Mouse (Mus musculus) bone marrow macrophage, adult 2 months (primary cell): Measurements from ENCODE around the gene Zbtb25. TPM values are rescaled to one million over a fixed set of nuclear protein-coding genes. Genes with fewer than 3 reads are reported as not detected.

Experiments
- H3K27ac ChIP-seq: 2 replicates; pipeline ENCODE4 v1.5.1; 2012; ENCODE audit warnings: low read depth, low read length; ENCODE audit not compliant: insufficient read depth
- H3K4me1 ChIP-seq: 2 replicates; pipeline ENCODE4 v1.6.1; 2012; ENCODE audit warnings: low read length; ENCODE audit not compliant: control insufficient read depth, insufficient read depth
- H3K4me3 ChIP-seq: 2 replicates; pipeline ENCODE4 v1.5.1; 2012; ENCODE audit warnings: mild to moderate bottlenecking, low read length, moderate library complexity; ENCODE audit not compliant: insufficient read depth
- CTCF ChIP-seq: IDR thresholded peaks from 2 replicates; pipeline ENCODE4 v1.5.1; 2012; ENCODE audit warnings: low read depth, mild to moderate bottlenecking, low read length, moderate library complexity
- POLR2A ChIP-seq: IDR thresholded peaks from 2 replicates; pipeline ENCODE4 v1.6.1; 2012; ENCODE audit warnings: mild to moderate bottlenecking, low read depth, low read length, borderline replicate concordance
- polyA plus RNA-seq: library from polyadenylated mRNA; stranded (reverse); fragments of >200 nt; gene quantifications from 2 replicates; pipeline ENCODE4 v1.2.4, GENCODE M21; 2012; ENCODE audit not compliant: missing spikeins, insufficient read depth, insufficient read length

Zbtb25 gene
- polyA plus RNA-seq, 1 experiment, result 8.6 TPM

- Histone ChIP-seq H3K4me3 (peak overlapping the region; percentile 83), H3K27ac (peak overlapping the region; percentile 93), H3K4me1 (peaks cover 29% of the 10 kb centered on the region)
- TF ChIP-seq POLR2A, result no peak
- TF ChIP-seq CTCF, result no peak; the same call in 1 of the 2 replicates
Observed at GRCm38 (mm10) chr12:76368790-76369205, 604 bp downstream of the Zbtb25 start.

DNA sequence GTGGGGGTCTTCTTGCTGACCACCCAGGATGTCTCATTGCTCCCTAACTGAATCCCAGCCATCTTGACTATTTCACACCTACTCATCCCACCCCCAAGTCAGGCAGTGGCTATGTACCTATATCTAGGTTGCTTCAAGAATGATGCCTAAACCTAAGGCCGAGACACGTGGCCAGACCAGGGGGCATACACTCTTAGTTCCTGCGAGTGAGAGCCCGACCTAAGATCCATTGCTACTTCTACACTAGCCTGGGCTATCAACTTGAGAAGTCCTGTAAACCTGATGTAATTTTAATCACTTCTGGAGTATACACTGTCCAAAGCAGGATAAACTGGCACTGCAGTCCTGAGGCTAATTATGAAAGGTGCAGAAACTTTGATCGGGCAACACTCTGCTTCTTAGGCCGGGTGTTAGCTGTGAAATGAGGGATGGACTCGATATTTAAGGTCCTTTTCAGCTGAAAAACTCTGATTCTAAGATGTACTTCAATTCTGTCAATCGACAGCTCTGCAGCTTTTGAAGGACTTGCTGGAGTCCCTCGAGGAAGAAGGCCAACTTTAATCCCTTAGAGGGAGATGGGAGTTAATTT lies 1.1 kb downstream of the Zbtb25 start:
- H3K4me1 ChIP-seq, result peaks cover 29% of the 10 kb centered on the region
- TF ChIP-seq POLR2A (no peak), CTCF (no peak)
- peak overlapping the region; percentile 93 for H3K27ac ChIP-seq
- H3K4me3 ChIP-seq, result peak overlapping the region; percentile 83

DNA sequence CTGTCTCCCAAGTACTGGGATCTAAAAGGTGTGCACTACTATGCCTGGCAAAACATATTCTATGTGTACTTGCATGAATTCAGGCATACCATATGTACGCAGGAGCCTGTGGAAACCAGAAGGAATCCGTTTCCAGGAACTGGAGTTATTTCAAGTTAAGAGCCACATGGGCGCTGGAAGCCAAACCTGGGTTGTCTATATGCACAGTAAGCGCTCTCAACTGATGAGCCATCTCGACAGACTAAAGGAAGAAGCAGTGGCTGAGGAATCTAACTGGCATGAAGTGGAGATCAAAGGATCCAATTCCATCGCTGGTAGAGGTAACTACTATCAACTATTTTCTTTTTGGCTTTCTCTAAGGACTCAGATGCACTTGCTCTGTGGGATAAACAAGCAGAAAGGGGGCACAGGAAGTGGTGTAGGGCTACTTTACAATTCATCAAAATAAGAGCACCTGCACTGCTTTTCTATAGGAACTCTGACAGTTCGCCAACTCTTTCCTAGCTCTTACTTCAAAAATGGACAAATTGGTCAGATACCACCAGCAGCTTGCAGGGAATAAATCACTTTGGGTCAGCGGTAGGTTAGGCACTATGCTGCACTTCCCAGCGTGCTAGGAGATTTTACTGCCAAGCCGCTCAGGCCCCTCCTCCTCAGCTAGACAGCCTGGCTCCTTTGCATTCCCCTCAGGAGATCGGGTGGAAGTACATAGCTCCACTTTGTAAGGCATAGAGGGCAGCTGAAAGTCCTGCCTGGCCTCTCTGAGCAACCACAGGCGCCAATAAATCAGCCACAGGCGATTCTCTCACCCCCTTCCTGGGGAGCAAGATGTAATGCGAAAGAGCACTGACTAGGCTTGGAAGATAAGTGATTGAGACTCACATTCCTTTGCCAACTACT lies 2.1 kb downstream of the Zbtb25 start:
- H3K4me3 ChIP-seq, result peak overlapping the region; percentile 22
- TF ChIP-seq CTCF, result no peak
- no peak for TF ChIP-seq POLR2A
- H3K27ac ChIP-seq, result no peak overlapping the region
- H3K4me1 ChIP-seq, result peaks cover 25% of the 10 kb centered on the region

DNA sequence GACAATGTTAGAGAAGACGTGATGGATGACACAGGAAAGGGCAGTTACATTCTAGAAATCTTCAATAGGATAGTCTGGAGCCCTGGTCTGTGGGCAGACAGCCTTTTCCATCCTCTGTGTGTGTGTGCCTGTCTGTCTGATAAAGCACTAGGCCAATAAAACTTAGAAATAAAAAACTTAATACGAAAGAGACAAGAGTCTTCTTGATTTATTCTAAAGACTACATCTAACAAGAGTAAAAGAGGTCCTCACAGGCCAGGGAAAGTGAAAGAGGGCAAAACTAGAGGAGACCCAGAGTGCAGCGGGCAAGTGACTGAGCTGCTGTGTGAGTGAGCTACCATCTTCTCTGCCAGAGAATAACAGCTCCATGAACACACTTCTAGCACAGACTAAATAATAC lies 3.1 kb downstream of the Zbtb25 start:
- no peak overlapping the region for H3K4me3 ChIP-seq
- H3K4me1 ChIP-seq, result peaks cover 29% of the 10 kb centered on the region

DNA sequence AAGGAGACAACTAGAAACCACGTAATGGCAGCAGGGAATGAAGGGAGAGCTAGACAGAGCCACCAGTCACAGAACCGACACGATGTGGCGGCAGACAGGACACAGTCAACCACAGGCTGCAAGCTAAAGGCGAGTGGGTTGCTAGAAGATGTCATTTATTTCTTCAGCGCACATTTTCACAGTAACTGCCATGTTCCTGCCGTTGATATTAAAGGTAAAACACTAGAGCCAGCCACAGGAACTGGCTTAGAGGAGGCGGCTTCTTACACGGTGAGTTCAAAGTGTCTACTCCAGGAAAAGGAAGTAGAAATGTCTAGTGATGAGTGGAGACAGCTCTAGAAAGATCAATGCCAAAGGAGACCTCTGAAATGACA lies 7.1 kb downstream of the Zbtb25 start:
- TF ChIP-seq CTCF (no peak), POLR2A (no peak)
- Histone ChIP-seq H3K4me3 (no peak overlapping the region), H3K27ac (no peak overlapping the region), H3K4me1 (peaks cover 19% of the 10 kb centered on the region)

More for the DNA sequence above, 3.1 kb downstream of the Zbtb25 start:
- H3K27ac ChIP-seq, result no peak overlapping the region
- TF ChIP-seq POLR2A, result no peak
- TF ChIP-seq CTCF, result no peak

DNA sequence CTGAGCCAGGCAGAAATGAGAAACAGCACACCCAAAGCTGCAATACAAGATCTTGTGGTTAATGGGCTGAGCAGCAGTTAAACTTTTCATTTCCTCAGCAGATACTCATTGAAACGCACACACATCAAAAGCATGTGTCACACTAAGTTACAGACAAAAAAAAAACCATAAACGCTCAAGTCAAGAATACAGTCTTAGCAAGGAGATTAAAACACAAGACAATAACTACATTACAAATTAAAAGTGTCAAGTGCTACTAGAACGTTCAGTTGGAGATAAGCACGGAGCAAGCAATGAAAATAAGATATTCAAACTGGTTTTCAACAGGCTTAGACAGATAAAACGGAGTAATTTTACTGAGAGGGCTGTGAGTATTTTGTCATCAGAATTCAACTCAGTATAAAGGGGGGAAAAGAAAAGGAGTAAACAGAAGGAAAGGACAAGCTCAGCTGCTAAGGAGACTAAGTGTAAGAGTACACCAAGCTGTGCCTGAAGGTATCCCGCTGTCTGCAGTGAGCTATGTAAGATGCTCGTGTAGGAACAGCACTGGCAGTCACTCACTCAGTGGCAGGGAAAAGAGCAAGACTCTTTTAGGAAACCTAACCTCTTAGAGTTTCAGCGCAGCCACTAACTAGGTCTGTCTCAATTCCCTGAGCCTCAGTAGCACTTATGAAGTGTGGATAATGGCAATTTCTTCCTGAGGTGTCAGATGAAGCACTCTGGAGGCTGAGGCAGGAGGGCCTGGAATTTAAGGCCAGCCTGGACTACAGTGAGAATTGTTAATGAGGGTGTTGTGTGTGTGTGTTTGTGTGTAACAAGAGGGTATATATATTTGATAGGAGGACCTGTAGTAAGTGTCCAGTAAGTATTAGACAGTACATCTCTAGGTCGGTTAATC lies 7.7 kb downstream of the Zbtb25 start:
- no peak overlapping the region for H3K27ac ChIP-seq

GRCm38 (mm10) chr12:76360868-76361267 lies 8.5 kb downstream of the Zbtb25 start:
- Histone ChIP-seq H3K4me3 (no peak overlapping the region), H3K27ac (no peak overlapping the region), H3K4me1 (peaks cover 12% of the 10 kb centered on the region)
- TF ChIP-seq CTCF, result no peak
- no peak for TF ChIP-seq POLR2A

More for the DNA sequence above, 7.7 kb downstream of the Zbtb25 start:
- no peak for TF ChIP-seq POLR2A
- no peak for TF ChIP-seq CTCF
- Histone ChIP-seq H3K4me3 (no peak overlapping the region), H3K4me1 (peaks cover 14% of the 10 kb centered on the region)

DNA sequence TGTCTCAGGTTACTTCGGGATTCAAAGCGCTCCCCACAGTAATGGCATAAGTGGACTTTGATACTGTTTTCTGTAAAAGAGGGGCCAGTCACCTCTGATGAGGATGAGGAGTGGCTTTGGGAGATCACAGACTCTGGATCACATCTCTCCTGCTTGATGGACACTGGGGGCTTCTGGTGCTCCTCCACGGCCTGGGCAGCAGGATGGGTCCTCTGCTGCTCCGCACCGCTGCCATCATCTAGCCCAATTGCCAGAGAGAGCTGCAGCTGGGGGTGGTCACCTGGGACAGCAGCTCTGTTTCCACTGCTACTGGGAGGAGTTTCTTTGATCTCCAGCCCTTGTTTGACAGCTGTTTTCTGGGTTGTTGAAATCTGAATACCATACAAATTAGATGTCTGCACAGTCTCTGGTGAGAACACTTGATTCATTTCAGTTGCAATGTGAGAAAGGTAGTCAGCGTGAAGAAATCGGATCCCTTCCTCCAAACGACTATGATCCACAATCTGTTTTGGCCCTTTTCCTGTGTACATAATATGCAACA lies 19.7 kb downstream of the Zbtb25 start:
- Histone ChIP-seq H3K4me1 (peaks cover 3% of the 10 kb centered on the region; the same call in 1 of the 2 replicates), H3K4me3 (no peak overlapping the region), H3K27ac (no peak overlapping the region)
- no peak for TF ChIP-seq POLR2A
- TF ChIP-seq CTCF, result no peak

GRCm38 (mm10) chr12:76345759-76346455 lies 23.5 kb downstream of the Zbtb25 start:
- no peak for TF ChIP-seq POLR2A
- no peak for TF ChIP-seq CTCF
- Histone ChIP-seq H3K27ac (no peak overlapping the region), H3K4me3 (no peak overlapping the region), H3K4me1 (peaks cover 3% of the 10 kb centered on the region; the same call in 1 of the 2 replicates)
